Comparison of ENCODE assay signal across 9 mouse cellular contexts in genomic region chr6:116829341-116829740, GRCm38 (mm10).
A peak's percentile ranks its signal among the peaks of the same experiment; 100 is the strongest.
DNase-seq lines count a peak whose midpoint lies in the region; ATAC-seq and TF ChIP-seq lines count a peak whose summit lies in the region.
"Had no signal": no experiment of that assay in that cellular context is flagged by ENCODE, and none has a peak within 500 bp of the region (broad histone marks: within the 10 kb centered on the region; RNA-seq: fewer than 3 reads in every experiment).

No protein-coding gene starts in this region.

- H3K27ac ChIP-seq in heart, embryonic 12.5 days (ENCODE audit: poor library complexity, severe bottlenecking) = no peak overlapping the region
- H3K27ac ChIP-seq in lung, postnatal 0 days (ENCODE audit: low read length) = no peak overlapping the region
- H3K27ac ChIP-seq: limb, embryonic 12.5 days had no signal

- no peaks in the 10 kb centered on the region for H3K9me3 ChIP-seq in heart, embryonic 12.5 days (replicated peaks)
- no peaks in the 10 kb centered on the region for H3K9me3 ChIP-seq in lung, postnatal 0 days (ENCODE audit: low read length)
- H3K9me3 ChIP-seq: limb, embryonic 12.5 days had no signal

- TF ChIP-seq EP300 in lung, postnatal 0 days (IDR thresholded peaks at IDR 0.05) = no peak

- 40% methylated on average over 2 of the region's 2 CpGs for WGBS in heart, embryonic 12.5 days
- WGBS in lung, postnatal 0 days = 27% methylated on average over 2 of the region's 2 CpGs

- peaks cover 3% of the 10 kb centered on the region; the same call in 1 of the 2 replicates for H3K4me1 ChIP-seq in heart, embryonic 12.5 days (replicated peaks)
- H3K4me1 ChIP-seq in lung, postnatal 0 days (ENCODE audit: insufficient read depth, low read depth, low read length) = no peaks in the 10 kb centered on the region
- H3K4me1 ChIP-seq: limb, embryonic 12.5 days had no signal

- H3K4me2 ChIP-seq in heart, embryonic 12.5 days = no peak overlapping the region
- H3K4me2 ChIP-seq in lung, postnatal 0 days (replicated peaks; ENCODE audit: low read depth, low read length) = no peak overlapping the region
- H3K4me2 ChIP-seq: limb, embryonic 12.5 days had no signal

- H3K27me3 ChIP-seq in heart, embryonic 12.5 days (replicated peaks) = no peaks in the 10 kb centered on the region
- no peaks in the 10 kb centered on the region for H3K27me3 ChIP-seq in lung, postnatal 0 days (replicated peaks; ENCODE audit: insufficient read depth, low read length)
- H3K27me3 ChIP-seq: limb, embryonic 12.5 days had no signal

- H3K36me3 ChIP-seq in heart, embryonic 12.5 days = no peaks in the 10 kb centered on the region
- no peaks in the 10 kb centered on the region for H3K36me3 ChIP-seq in lung, postnatal 0 days (ENCODE audit: insufficient read depth, low read length)
- H3K36me3 ChIP-seq: limb, embryonic 12.5 days had no signal

- H3K4me3 ChIP-seq in heart, embryonic 12.5 days = no peak overlapping the region
- H3K4me3 ChIP-seq in lung, postnatal 0 days (ENCODE audit: low read depth, low read length) = no peak overlapping the region
- H3K4me3 ChIP-seq: limb, embryonic 12.5 days had no signal

- DNase-seq in heart, adult 11 months = peak; percentile 97
- peak; percentile 81 for DNase-seq in NIH3T3 (ENCODE audit: low read depth)
- peak; percentile 10 to 41 for DNase-seq in cerebellum, postnatal 25 days
- DNase-seq in heart, postnatal 4 days = peak; percentile 92
- DNase-seq in lung, postnatal 0 days (ENCODE audit: low spot score) = peak; percentile 36
- peak; percentile 29 for DNase-seq in urinary bladder, adult 2 months (ENCODE audit: low spot score)
- no peak for DNase-seq in spleen, postnatal 14 days (ENCODE audit: low spot score in 2 of 2)

- H3K9ac ChIP-seq in heart, embryonic 12.5 days = no peak overlapping the region
- no peak overlapping the region for H3K9ac ChIP-seq in lung, postnatal 0 days (replicated peaks; ENCODE audit: low read depth)
- H3K9ac ChIP-seq: limb, embryonic 12.5 days had no signal

- no peak for ATAC-seq in heart, embryonic 12.5 days (ENCODE audit: insufficient number of reproducible peaks, low FRiP score)
- peak; percentile 23 for ATAC-seq in lung, postnatal 0 days

- TF ChIP-seq CTCF in lung, postnatal 0 days (IDR thresholded peaks at IDR 0.05) = no peak

Comparison
In these comparisons a context has a peak if more than half of its experiments do, and no peak if none do; other contexts are left out.
1. DNase-seq: peak in heart, adult 11 months (single experiment), NIH3T3 (single experiment), cerebellum, postnatal 25 days (2 of 2), heart, postnatal 4 days (single experiment), lung, postnatal 0 days (single experiment) and urinary bladder, adult 2 months (single experiment); none in spleen, postnatal 14 days (0 of 2).